Comparison of ENCODE assay signal across 12 mouse cellular contexts in the genomic region with DNA sequence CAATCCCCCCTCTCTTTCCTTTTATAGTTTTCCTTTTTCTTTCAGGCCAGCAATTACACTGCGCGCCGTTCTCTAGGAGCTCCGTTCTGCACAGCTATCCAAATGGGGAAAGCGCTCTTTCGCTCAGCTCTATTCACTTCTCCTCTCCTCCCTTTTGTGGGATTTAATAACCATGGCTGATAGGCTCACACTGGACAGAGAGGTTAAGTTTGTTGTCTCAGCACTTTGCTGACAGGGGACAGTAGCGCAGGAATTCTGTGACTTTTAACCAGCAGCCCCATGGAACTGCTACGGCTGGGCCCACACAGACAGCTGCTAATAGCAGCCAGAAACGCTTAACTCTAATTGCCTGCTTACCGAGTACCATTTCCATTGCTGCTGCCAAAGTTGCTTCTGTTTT.
DNase-seq lines count a peak whose midpoint lies in the region; ATAC-seq lines count a peak whose summit lies in the region.
"Had no signal": no experiment of that assay in that cellular context is flagged by ENCODE, and none has a peak within 500 bp of the region (broad histone marks: within the 10 kb centered on the region; RNA-seq: fewer than 3 reads in every experiment).

No protein-coding gene starts in this region.

- intact Hi-C loops in gastrocnemius, postnatal 36 days (cut with DNase I): no loop called here

- no peaks in the 10 kb centered on the region for H3K27me3 ChIP-seq in embryonic facial prominence, embryonic 11.5 days (ENCODE audit: control insufficient read depth, insufficient read depth, low read length)
- peaks cover 6% of the 10 kb centered on the region; the same call in 1 of the 2 replicates for H3K27me3 ChIP-seq in hindbrain, embryonic 14.5 days (ENCODE audit: control insufficient read depth, insufficient read depth, low read length)
- H3K27me3 ChIP-seq: CH12.LX; limb, embryonic 13.5 days had no signal

- no peak overlapping the region for H3K9ac ChIP-seq in embryonic facial prominence, embryonic 11.5 days (replicated peaks; ENCODE audit: low read length)
- no peak overlapping the region for H3K9ac ChIP-seq in hindbrain, embryonic 14.5 days
- H3K9ac ChIP-seq: limb, embryonic 13.5 days had no signal

- peak; percentile 47 for DNase-seq in embryo, embryonic 10.5 days (ENCODE audit: low spot score)
- peak; percentile 9 for DNase-seq in embryonic facial prominence, embryonic 11.5 days (ENCODE audit: low spot score)
- DNase-seq in hindbrain, embryonic 14.5 days (ENCODE audit: low spot score): peak; percentile 48
- peak; percentile 15 for DNase-seq in neural tube, embryonic 10.5 days (ENCODE audit: extremely low spot score, low spot score)
- no peak for DNase-seq in gastrocnemius, postnatal 36 days
- no peak for DNase-seq in heart, adult 18-20 months
- no peak for DNase-seq in layer of hippocampus, postnatal 14 days (ENCODE audit: low spot score in 2 of 2)
- DNase-seq: adrenal gland, adult 8-10 months; lung, adult 2 months had no signal

- H3K4me3 ChIP-seq in embryonic facial prominence, embryonic 11.5 days (ENCODE audit: low read depth, low read length): no peak overlapping the region
- H3K4me3 ChIP-seq in hindbrain, embryonic 14.5 days (replicated peaks; ENCODE audit: low read length): no peak overlapping the region
- H3K4me3 ChIP-seq: limb, embryonic 13.5 days had no signal

- WGBS in embryonic facial prominence, embryonic 11.5 days: 50% methylated on average over 10 of the region's 10 CpGs
- 16% methylated on average over 10 of the region's 10 CpGs for WGBS in hindbrain, embryonic 14.5 days

- H3K36me3 ChIP-seq in embryonic facial prominence, embryonic 11.5 days (replicated peaks; ENCODE audit: control insufficient read depth, insufficient read depth, low read depth, low read length): no peaks in the 10 kb centered on the region
- no peaks in the 10 kb centered on the region for H3K36me3 ChIP-seq in hindbrain, embryonic 14.5 days (replicated peaks; ENCODE audit: control insufficient read depth, insufficient read depth)
- H3K36me3 ChIP-seq: limb, embryonic 13.5 days had no signal

- H3K4me2 ChIP-seq in embryonic facial prominence, embryonic 11.5 days (ENCODE audit: low read depth, low read length): no peak overlapping the region
- H3K4me2 ChIP-seq in hindbrain, embryonic 14.5 days (replicated peaks): peak overlapping the region; percentile 36
- H3K4me2 ChIP-seq: limb, embryonic 13.5 days had no signal

- no peak for ATAC-seq in embryonic facial prominence, embryonic 11.5 days (replicated peaks; ENCODE audit: insufficient number of reproducible peaks, low FRiP score, low TSS enrichment, low read depth)
- ATAC-seq in hindbrain, embryonic 14.5 days (ENCODE audit: low FRiP score): peak; percentile 43; the same call in 1 of the 2 replicates

- H3K27ac ChIP-seq in embryonic facial prominence, embryonic 11.5 days (replicated peaks; ENCODE audit: low read depth, low read length): no peak overlapping the region
- H3K27ac ChIP-seq in hindbrain, embryonic 14.5 days: 0 out of 2 replicates have a peak overlapping the region, but pooled peaks have one; percentile 2
- H3K27ac ChIP-seq: kidney, postnatal 0 days; limb, embryonic 13.5 days had no signal

- no peaks in the 10 kb centered on the region for H3K4me1 ChIP-seq in embryonic facial prominence, embryonic 11.5 days (ENCODE audit: control insufficient read depth, insufficient read depth, low read length)
- 0 out of 2 replicates have a peak, but pooled peaks cover 12% of the 10 kb centered on the region for H3K4me1 ChIP-seq in hindbrain, embryonic 14.5 days (replicated peaks; ENCODE audit: control insufficient read depth, insufficient read depth, low read length)
- H3K4me1 ChIP-seq: limb, embryonic 13.5 days had no signal

- no peaks in the 10 kb centered on the region for H3K9me3 ChIP-seq in embryonic facial prominence, embryonic 11.5 days (replicated peaks; ENCODE audit: control insufficient read depth, low read length)
- H3K9me3 ChIP-seq in hindbrain, embryonic 14.5 days (ENCODE audit: control insufficient read depth, low read length): peaks cover 4% of the 10 kb centered on the region
- H3K9me3 ChIP-seq: limb, embryonic 13.5 days had no signal

Comparison
In these comparisons a context has a peak if more than half of its experiments do, and no peak if none do; other contexts are left out.
1. DNase-seq: peak in embryo, embryonic 10.5 days (single experiment), embryonic facial prominence, embryonic 11.5 days (single experiment), hindbrain, embryonic 14.5 days (single experiment) and neural tube, embryonic 10.5 days (single experiment); none in gastrocnemius, postnatal 36 days (0 of 2), heart, adult 18-20 months (0 of 2) and layer of hippocampus, postnatal 14 days (0 of 2).